Mouse (Mus musculus): ENCODE results near the gene Mink1. TPM values are rescaled to one million over a fixed set of nuclear protein-coding genes. Genes with fewer than 3 reads are reported as not detected.
A peak's percentile ranks its signal among the peaks of the same experiment; 100 is the strongest.

Gene Mink1
- total and polyA plus RNA-seq, 3 experiments: 14.3 to 89.8 (median 38.1) TPM

GRCm38 (mm10) chr11:70612505-70612904 is 49.8 kb downstream of the Mink1 start:
- no peak for TF ChIP-seq CTCF (IDR thresholded peaks at IDR 0.05; ENCODE audit: low read depth, low read length)
- no peak for TF ChIP-seq TAL1 (conservative IDR thresholded peaks at IDR 0.05; ENCODE audit: low read depth, low read length)
- TF ChIP-seq GATA1 (IDR thresholded peaks at IDR 0.05; ENCODE audit: borderline replicate concordance, low read length): no peak
- TF ChIP-seq POLR2AphosphoS5 (IDR thresholded peaks at IDR 0.05; ENCODE audit: insufficient replicate concordance, low read depth, low read length): no peak
- TF ChIP-seq GATA2 (IDR thresholded peaks at IDR 0.05; ENCODE audit: borderline replicate concordance, low read depth, low read length): no peak
- Histone ChIP-seq H3K9me3 (replicated peaks) (no peaks in the 10 kb centered on the region), H3K4me3 (ENCODE audit: low read depth, low read length) (no peak overlapping the region), H3K27me3 (ENCODE audit: insufficient read depth, low read length) (peaks cover 4% of the 10 kb centered on the region; the same call in 1 of the 2 replicates), H3K4me1 (ENCODE audit: insufficient read depth, low read depth, low read length) (peaks cover 13% of the 10 kb centered on the region), H3K36me3 (replicated peaks) (peaks cover 80% of the 10 kb centered on the region)
- ATAC-seq (ENCODE audit: extremely low read depth, insufficient number of reproducible peaks, low FRiP score, poor library complexity, severe bottlenecking) (no peak), DNase-seq (ENCODE audit: low spot score) (no peak)

GRCm38 (mm10) chr11:70615074-70615473 is 52.4 kb downstream of the Mink1 start:
- peaks cover 13% of the 10 kb centered on the region for H3K4me1 ChIP-seq (ENCODE audit: insufficient read depth, low read depth, low read length)
- peak overlapping the region; percentile 62; the same call in 1 of the 2 replicates for H3K4me3 ChIP-seq (ENCODE audit: low read depth, low read length)
- no peak for TF ChIP-seq CTCF (IDR thresholded peaks at IDR 0.05; ENCODE audit: low read depth, low read length)
- no peaks in the 10 kb centered on the region for H3K9me3 ChIP-seq (replicated peaks)
- H3K27me3 ChIP-seq (ENCODE audit: insufficient read depth, low read length): peaks cover 13% of the 10 kb centered on the region; the same call in 1 of the 2 replicates
- H3K36me3 ChIP-seq (replicated peaks): peaks cover 54% of the 10 kb centered on the region
- DNase-seq (ENCODE audit: low spot score) (peak; percentile 76), ATAC-seq (ENCODE audit: extremely low read depth, insufficient number of reproducible peaks, low FRiP score, poor library complexity, severe bottlenecking) (peak; percentile 34; the same call in 1 of the 2 replicates)

DNA sequence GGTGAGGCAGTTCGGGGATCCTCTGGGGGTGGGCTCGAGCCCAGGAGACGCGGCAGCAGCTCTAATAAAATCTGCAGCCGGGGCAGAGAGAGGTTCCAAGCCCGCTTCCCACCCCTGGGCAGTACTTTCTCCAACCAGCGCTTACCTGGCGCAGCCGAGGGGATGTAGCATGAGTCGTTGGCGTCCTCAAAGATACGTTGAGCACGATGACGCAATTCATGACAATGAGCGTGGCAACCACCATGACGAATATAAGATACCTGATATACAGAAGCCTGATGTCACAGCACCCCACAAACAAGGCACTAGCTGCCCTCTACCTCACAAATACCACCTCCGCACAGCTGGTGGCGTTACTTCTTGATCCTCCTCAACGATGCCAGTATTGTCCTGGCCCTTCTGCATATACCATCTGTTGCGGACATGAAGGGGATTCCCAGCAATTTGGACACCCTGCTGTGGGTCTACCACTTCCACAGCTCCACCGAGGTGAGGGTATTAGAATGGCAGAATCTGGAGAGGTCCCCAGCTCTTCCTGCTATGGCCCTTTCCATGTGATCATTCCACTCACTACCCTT is 52.9 kb downstream of the Mink1 start, which contains the start of gene 4930544D05Rik:
Gene 4930544D05Rik, plus strand, starts transcription at position 333 of the 578 bp plus-strand sequence.
- TF ChIP-seq POLR2AphosphoS5 (IDR thresholded peaks at IDR 0.05; ENCODE audit: insufficient replicate concordance, low read depth, low read length): no peak
- TF ChIP-seq GATA2 (IDR thresholded peaks at IDR 0.05; ENCODE audit: borderline replicate concordance, low read depth, low read length): no peak
- TF ChIP-seq CTCF (IDR thresholded peaks at IDR 0.05; ENCODE audit: low read depth, low read length): no peak
- TF ChIP-seq TAL1 (conservative IDR thresholded peaks at IDR 0.05; ENCODE audit: low read depth, low read length): no peak
- TF ChIP-seq GATA1 (IDR thresholded peaks at IDR 0.05; ENCODE audit: borderline replicate concordance, low read length): no peak

DNA sequence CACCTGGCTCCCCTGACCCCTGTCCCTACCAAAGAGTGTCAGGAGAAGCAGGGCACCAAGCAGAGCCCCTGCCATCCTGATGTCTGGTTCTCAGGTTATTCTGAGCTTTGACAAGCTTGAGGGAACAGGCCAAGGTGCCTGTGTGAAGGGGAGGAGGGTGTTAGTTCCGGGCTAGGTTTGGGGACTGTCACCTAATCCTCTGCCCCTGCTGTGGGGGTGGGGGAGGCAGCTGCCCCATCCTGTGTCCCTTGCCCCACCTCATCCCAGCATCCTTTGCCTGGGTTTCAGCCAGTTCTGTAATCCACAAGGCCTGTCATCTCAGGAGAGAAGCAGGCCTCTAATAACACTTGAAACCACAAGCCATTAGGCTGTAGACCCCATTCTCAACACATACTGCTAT is 56.4 kb downstream of the Mink1 start, which contains the start of gene Chrne:
Gene Chrne, minus strand, starts transcription at position 116 of the 400 bp plus-strand sequence.
- DNase-seq (ENCODE audit: low spot score) (no peak), ATAC-seq (ENCODE audit: extremely low read depth, insufficient number of reproducible peaks, low FRiP score, poor library complexity, severe bottlenecking) (no peak)
- Histone ChIP-seq H3K4me3 (ENCODE audit: low read depth, low read length) (no peak within 1 kb of the TSS), H3K9me3 (replicated peaks) (no peaks in the 10 kb centered on the region), H3K4me1 (ENCODE audit: insufficient read depth, low read depth, low read length) (peaks cover 26% of the 10 kb centered on the region), H3K36me3 (replicated peaks) (peaks cover 18% of the 10 kb centered on the region), H3K27me3 (ENCODE audit: insufficient read depth, low read length) (peaks cover 16% of the 10 kb centered on the region; the same call in 1 of the 2 replicates)
- TF ChIP-seq GATA2 (IDR thresholded peaks at IDR 0.05; ENCODE audit: borderline replicate concordance, low read depth, low read length): no peak
- no peak for TF ChIP-seq POLR2AphosphoS5 (IDR thresholded peaks at IDR 0.05; ENCODE audit: insufficient replicate concordance, low read depth, low read length)
- no peak for TF ChIP-seq CTCF (IDR thresholded peaks at IDR 0.05; ENCODE audit: low read depth, low read length)
- no peak for TF ChIP-seq GATA1 (IDR thresholded peaks at IDR 0.05; ENCODE audit: borderline replicate concordance, low read length)

More for the DNA sequence above, 52.9 kb downstream of the Mink1 start, which contains the start of gene 4930544D05Rik:
- no peak for ATAC-seq (ENCODE audit: extremely low read depth, insufficient number of reproducible peaks, low FRiP score, poor library complexity, severe bottlenecking)
- Histone ChIP-seq H3K36me3 (replicated peaks) (peaks cover 49% of the 10 kb centered on the region), H3K9me3 (replicated peaks) (no peaks in the 10 kb centered on the region), H3K4me1 (ENCODE audit: insufficient read depth, low read depth, low read length) (peaks cover 13% of the 10 kb centered on the region), H3K27me3 (ENCODE audit: insufficient read depth, low read length) (peaks cover 13% of the 10 kb centered on the region; the same call in 1 of the 2 replicates), H3K4me3 (ENCODE audit: low read depth, low read length) (peak within 1 kb of the TSS; percentile 62; the same call in 1 of the 2 replicates)
- no peak for DNase-seq (ENCODE audit: low spot score)

- TF ChIP-seq POLR2AphosphoS5 (IDR thresholded peaks at IDR 0.05; ENCODE audit: insufficient replicate concordance, low read depth, low read length) (no peak), TAL1 (conservative IDR thresholded peaks at IDR 0.05; ENCODE audit: low read depth, low read length) (no peak), CTCF (IDR thresholded peaks at IDR 0.05; ENCODE audit: low read depth, low read length) (no peak), GATA2 (IDR thresholded peaks at IDR 0.05; ENCODE audit: borderline replicate concordance, low read depth, low read length) (no peak), GATA1 (IDR thresholded peaks at IDR 0.05; ENCODE audit: borderline replicate concordance, low read length) (no peak)
- Histone ChIP-seq H3K4me3 (ENCODE audit: low read depth, low read length) (no peak overlapping the region), H3K4me1 (ENCODE audit: insufficient read depth, low read depth, low read length) (peaks cover 26% of the 10 kb centered on the region), H3K27me3 (ENCODE audit: insufficient read depth, low read length) (peaks cover 16% of the 10 kb centered on the region; the same call in 1 of the 2 replicates), H3K9me3 (replicated peaks) (no peaks in the 10 kb centered on the region), H3K36me3 (replicated peaks) (no peaks in the 10 kb centered on the region)
- peak; percentile 49 for ATAC-seq (ENCODE audit: extremely low read depth, insufficient number of reproducible peaks, low FRiP score, poor library complexity, severe bottlenecking)
- no peak for DNase-seq (ENCODE audit: low spot score)
Measured at GRCm38 (mm10) chr11:70621972-70622814, 59.5 kb downstream of the Mink1 start.
